Mouse (Mus musculus): ENCODE data around the gene Tbc1d22a.

DNA sequence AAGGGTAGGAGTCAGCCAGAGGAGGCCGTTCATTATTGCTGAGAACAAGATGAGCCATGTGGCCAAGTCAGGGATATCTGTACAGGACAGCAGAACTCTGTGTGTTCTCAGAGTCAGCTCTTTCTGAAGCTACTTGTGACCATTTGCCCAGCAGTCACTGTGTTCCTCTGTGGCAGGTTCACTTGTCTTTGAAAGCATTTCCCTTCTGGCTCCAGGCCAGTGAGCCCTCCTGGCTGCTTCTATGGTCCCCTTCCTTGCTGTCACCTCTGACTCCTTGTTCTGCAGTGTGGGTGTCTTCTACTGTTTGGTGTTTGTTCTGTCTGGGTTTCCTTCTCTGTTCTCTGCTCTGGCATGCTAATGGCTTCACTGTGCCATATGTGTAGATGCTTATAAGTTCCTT, 121.5 kb downstream of the Tbc1d22a start:
- TF ChIP-seq CTCF (conservative IDR thresholded peaks at IDR 0.05; ENCODE audit: insufficient read depth, insufficient read length, low read depth, low read length) (no peak), POLR2A (IDR thresholded peaks at IDR 0.05; ENCODE audit: low read depth, low read length) (no peak)

All from kidney, adult 2 months (tissue).